Mouse (Mus musculus): ENCODE measurements around the gene Fam129b. TPM values are rescaled to one million over a fixed set of nuclear protein-coding genes. Genes with fewer than 3 reads are reported as not detected.

Gene Fam129b
- polyA plus RNA-seq, 2 experiments: 2.7 to 5.9 TPM

- Histone ChIP-seq H3K27me3 (ENCODE audit: control insufficient read depth, insufficient read depth, low read length) (no peaks in the 10 kb centered on the region), H3K27ac (no peak overlapping the region), H3K4me2 (ENCODE audit: low read depth) (no peak overlapping the region), H3K9ac (replicated peaks) (no peak overlapping the region), H3K36me3 (replicated peaks; ENCODE audit: control insufficient read depth, insufficient read depth, low read depth) (no peaks in the 10 kb centered on the region), H3K4me3 (ENCODE audit: insufficient read depth in 1 of 2, low read depth in 2 of 2, low read length in 2 of 2) (no peak overlapping the region), H3K9me3 (ENCODE audit: control insufficient read depth, low read length) (no peaks in the 10 kb centered on the region), H3K4me1 (replicated peaks; ENCODE audit: control insufficient read depth in 2 of 2, insufficient read depth in 2 of 2, low read length in 1 of 2) (peaks cover 13 to 33% of the 10 kb centered on the region in 2 experiments; a peak in 3 of 4 replicates)
- TF ChIP-seq CTCF (IDR thresholded peaks at IDR 0.05; ENCODE audit: low read depth) (no peak), EP300 (IDR thresholded peaks at IDR 0.05; ENCODE audit: low read depth) (no peak)
- DNase-seq (ENCODE audit: low read depth in 3 of 3, low spot score in 3 of 3) (no peak), ATAC-seq (ENCODE audit: insufficient read depth) (no peak)
- whole genome bisulfite sequencing (ENCODE audit: insufficient replicate concordance): 25% methylated on average over 3 of the region's 3 CpGs
These were observed 12.6 kb downstream of the Fam129b start for GRCm38 (mm10) chr2:32888551-32888950.

DNA sequence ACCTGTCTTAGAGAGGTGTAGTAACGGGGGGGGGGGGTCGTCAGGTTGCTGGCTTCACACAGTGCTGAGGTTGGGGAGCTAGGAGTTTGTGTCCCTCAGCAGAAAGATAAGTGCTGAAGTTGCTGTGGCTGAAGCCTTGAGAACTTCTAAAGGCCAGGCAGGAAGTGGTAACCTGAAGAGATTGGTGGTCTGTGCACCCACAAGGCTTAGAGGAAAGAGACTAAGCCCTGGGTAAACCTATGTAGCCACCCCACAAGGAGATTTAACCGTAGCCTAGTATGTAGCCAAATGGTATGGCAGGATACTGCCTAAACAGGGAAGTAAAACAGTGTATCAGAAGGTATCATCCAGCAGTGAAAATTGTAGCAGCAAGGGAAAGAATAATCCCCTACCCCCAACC lies 14.4 kb downstream of the Fam129b start:
- Histone ChIP-seq H3K36me3 (replicated peaks; ENCODE audit: control insufficient read depth, insufficient read depth, low read depth) (no peaks in the 10 kb centered on the region), H3K4me2 (ENCODE audit: low read depth) (no peak overlapping the region), H3K4me3 (ENCODE audit: insufficient read depth in 1 of 2, low read depth in 2 of 2, low read length in 2 of 2) (no peak overlapping the region), H3K9me3 (ENCODE audit: control insufficient read depth, low read length) (no peaks in the 10 kb centered on the region), H3K27ac (no peak overlapping the region), H3K27me3 (ENCODE audit: control insufficient read depth, insufficient read depth, low read length) (no peaks in the 10 kb centered on the region), H3K4me1 (replicated peaks; ENCODE audit: control insufficient read depth in 2 of 2, insufficient read depth in 2 of 2, low read length in 1 of 2) (peaks cover 13 to 36% of the 10 kb centered on the region in 2 experiments; a peak in 3 of 4 replicates), H3K9ac (replicated peaks) (no peak overlapping the region)
- no peak for TF ChIP-seq CTCF (IDR thresholded peaks at IDR 0.05; ENCODE audit: low read depth)
- TF ChIP-seq EP300 (IDR thresholded peaks at IDR 0.05; ENCODE audit: low read depth): no peak
- ATAC-seq (ENCODE audit: insufficient read depth) (no peak), DNase-seq (ENCODE audit: low read depth in 3 of 3, low spot score in 3 of 3) (no peak)
- 18% methylated on average over 3 of the region's 3 CpGs for WGBS (ENCODE audit: insufficient replicate concordance)

DNA sequence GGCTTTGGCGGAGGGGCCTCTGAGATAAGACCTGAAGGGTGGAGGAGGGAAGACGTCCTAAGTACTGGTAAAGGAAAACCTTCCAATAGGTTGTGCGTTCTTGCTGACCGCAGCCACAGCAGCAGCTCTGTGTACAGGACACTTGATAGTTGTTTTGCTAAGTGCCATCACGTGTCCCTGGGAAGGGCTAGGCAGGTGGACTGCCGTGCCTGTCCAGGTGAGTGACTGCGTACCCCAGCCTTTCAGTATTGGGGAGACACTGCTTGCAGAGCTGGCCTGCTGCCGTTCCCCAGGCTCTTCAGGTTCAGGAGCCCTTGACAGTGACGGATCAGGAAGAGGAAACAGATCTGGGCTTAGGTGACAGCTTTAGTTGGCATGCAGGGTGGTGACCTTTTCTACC lies 15.4 kb downstream of the Fam129b start:
- Histone ChIP-seq H3K27me3 (ENCODE audit: control insufficient read depth, insufficient read depth, low read length) (no peaks in the 10 kb centered on the region), H3K9me3 (ENCODE audit: control insufficient read depth, low read length) (no peaks in the 10 kb centered on the region), H3K9ac (replicated peaks) (no peak overlapping the region), H3K4me1 (replicated peaks; ENCODE audit: control insufficient read depth in 2 of 2, insufficient read depth in 2 of 2, low read length in 1 of 2) (peaks cover 13 to 39% of the 10 kb centered on the region in 2 experiments; a peak in 3 of 4 replicates), H3K4me2 (ENCODE audit: low read depth) (no peak overlapping the region), H3K27ac (no peak overlapping the region), H3K36me3 (replicated peaks; ENCODE audit: control insufficient read depth, insufficient read depth, low read depth) (no peaks in the 10 kb centered on the region), H3K4me3 (ENCODE audit: insufficient read depth in 1 of 2, low read depth in 2 of 2, low read length in 2 of 2) (no peak overlapping the region)
- TF ChIP-seq EP300 (IDR thresholded peaks at IDR 0.05; ENCODE audit: low read depth): no peak
- TF ChIP-seq CTCF (IDR thresholded peaks at IDR 0.05; ENCODE audit: low read depth): no peak
- WGBS (ENCODE audit: insufficient replicate concordance): 31% methylated on average over 9 of the region's 9 CpGs
- DNase-seq (ENCODE audit: low read depth in 3 of 3, low spot score in 3 of 3) (no peak), ATAC-seq (ENCODE audit: insufficient read depth) (no peak)

- peaks cover 13 to 39% of the 10 kb centered on the region in 2 experiments for H3K4me1 ChIP-seq (replicated peaks; ENCODE audit: control insufficient read depth in 2 of 2, insufficient read depth in 2 of 2, low read length in 1 of 2)
- peak; percentile 44; the same call in 1 of the 2 replicates for ATAC-seq (ENCODE audit: insufficient read depth)
These were observed 16.6 kb downstream of the Fam129b start for GRCm38 (mm10) chr2:32892490-32892889.

DNA sequence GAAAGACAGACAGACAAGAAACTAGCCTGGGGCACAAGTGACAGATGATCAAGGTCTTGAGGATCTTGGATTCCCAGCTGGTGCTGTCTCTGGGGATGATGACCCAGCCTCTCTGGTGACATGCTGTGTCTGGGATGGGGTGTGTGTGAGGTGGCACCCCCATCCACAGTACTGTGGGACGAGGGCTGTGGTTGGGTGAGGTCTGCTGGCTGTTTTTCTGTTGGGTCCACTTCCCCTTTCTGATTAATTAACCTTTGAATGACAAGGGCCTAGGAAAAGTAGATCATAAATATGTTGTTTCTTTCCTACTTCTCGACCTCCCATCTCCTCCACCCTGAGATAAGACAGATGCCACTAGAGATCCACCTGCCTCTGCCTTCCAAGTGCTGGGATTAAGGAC lies 18.2 kb downstream of the Fam129b start:
- DNase-seq (ENCODE audit: low read depth in 3 of 3, low spot score in 3 of 3) (no peak), ATAC-seq (ENCODE audit: insufficient read depth) (no peak)
- H3K4me2 ChIP-seq (ENCODE audit: low read depth): no peak overlapping the region
- no peak overlapping the region for H3K9ac ChIP-seq (replicated peaks)
- no peaks in the 10 kb centered on the region for H3K9me3 ChIP-seq (ENCODE audit: control insufficient read depth, low read length)
- no peak for TF ChIP-seq CTCF (IDR thresholded peaks at IDR 0.05; ENCODE audit: low read depth)
- TF ChIP-seq EP300 (IDR thresholded peaks at IDR 0.05; ENCODE audit: low read depth): no peak
- H3K36me3 ChIP-seq (replicated peaks; ENCODE audit: control insufficient read depth, insufficient read depth, low read depth): no peaks in the 10 kb centered on the region
- no peak overlapping the region for H3K4me3 ChIP-seq (ENCODE audit: insufficient read depth in 1 of 2, low read depth in 2 of 2, low read length in 2 of 2)
- WGBS (ENCODE audit: insufficient replicate concordance): 14% methylated on average over 2 of the region's 2 CpGs
- H3K27ac ChIP-seq: no peak overlapping the region
- no peaks in the 10 kb centered on the region for H3K27me3 ChIP-seq (ENCODE audit: control insufficient read depth, insufficient read depth, low read length)
- peaks cover 13 to 35% of the 10 kb centered on the region in 2 experiments for H3K4me1 ChIP-seq (replicated peaks; ENCODE audit: control insufficient read depth in 2 of 2, insufficient read depth in 2 of 2, low read length in 1 of 2)

More at GRCm38 (mm10) chr2:32892490-32892889, 16.6 kb downstream of the Fam129b start:
- DNase-seq (ENCODE audit: low read depth in 3 of 3, low spot score in 3 of 3): no peak
- 19% methylated on average over 14 of the region's 14 CpGs for WGBS (ENCODE audit: insufficient replicate concordance)
- Histone ChIP-seq H3K4me3 (ENCODE audit: insufficient read depth in 1 of 2, low read depth in 2 of 2, low read length in 2 of 2) (no peak overlapping the region), H3K27ac (no peak overlapping the region), H3K9ac (replicated peaks) (no peak overlapping the region), H3K4me2 (ENCODE audit: low read depth) (no peak overlapping the region), H3K36me3 (replicated peaks; ENCODE audit: control insufficient read depth, insufficient read depth, low read depth) (no peaks in the 10 kb centered on the region), H3K9me3 (ENCODE audit: control insufficient read depth, low read length) (no peaks in the 10 kb centered on the region), H3K27me3 (ENCODE audit: control insufficient read depth, insufficient read depth, low read length) (no peaks in the 10 kb centered on the region)
- TF ChIP-seq CTCF (IDR thresholded peaks at IDR 0.05; ENCODE audit: low read depth): no peak
- TF ChIP-seq EP300 (IDR thresholded peaks at IDR 0.05; ENCODE audit: low read depth): no peak

Measured in liver, embryonic 14.5 days (tissue).